Mouse (Mus musculus) A20 (cell line): ENCODE results near the gene Wdfy2.

Experiments
- DNase-seq: peaks from one replicate; pipeline ENCODE4 v3.0.0-alpha.2; 2011; ENCODE audit warnings: low read depth, low spot score

Gene Wdfy2

GRCm38 (mm10) chr14:62842976-62843375 lies 5.5 kb downstream of the Wdfy2 start:
- no peak for DNase-seq

GRCm38 (mm10) chr14:62844226-62844625 lies 6.7 kb downstream of the Wdfy2 start:
- DNase-seq, result no peak

GRCm38 (mm10) chr14:62845011-62845840 lies 7.7 kb downstream of the Wdfy2 start:
- no peak for DNase-seq

GRCm38 (mm10) chr14:62850980-62851379 lies 13.5 kb downstream of the Wdfy2 start:
- DNase-seq, result no peak

- DNase-seq, result no peak
These were observed 15.4 kb downstream of the Wdfy2 start for GRCm38 (mm10) chr14:62852840-62853239.

GRCm38 (mm10) chr14:62855077-62855835 lies 17.8 kb downstream of the Wdfy2 start:
- no peak for DNase-seq

- no peak for DNase-seq
These were observed 18.4 kb downstream of the Wdfy2 start for GRCm38 (mm10) chr14:62855863-62856262.

- DNase-seq, result peak; percentile 63
These were observed 19.0 kb downstream of the Wdfy2 start for GRCm38 (mm10) chr14:62856490-62856889.

GRCm38 (mm10) chr14:62857879-62858278 lies 20.4 kb downstream of the Wdfy2 start:
- DNase-seq, result no peak

- no peak for DNase-seq
These were observed 20.8 kb downstream of the Wdfy2 start for GRCm38 (mm10) chr14:62858311-62858710.

GRCm38 (mm10) chr14:62862564-62862963 lies 25.1 kb downstream of the Wdfy2 start:
- no peak for DNase-seq

GRCm38 (mm10) chr14:62864254-62864653 lies 26.8 kb downstream of the Wdfy2 start:
- DNase-seq, result peak; percentile 53

GRCm38 (mm10) chr14:62865405-62865804 lies 27.9 kb downstream of the Wdfy2 start:
- peak; percentile 79 for DNase-seq

GRCm38 (mm10) chr14:62867069-62867468 lies 29.6 kb downstream of the Wdfy2 start:
- DNase-seq, result no peak

GRCm38 (mm10) chr14:62867576-62867975 lies 30.1 kb downstream of the Wdfy2 start:
- DNase-seq, result peak; percentile 63

- DNase-seq, result no peak
These were observed 30.8 kb downstream of the Wdfy2 start for GRCm38 (mm10) chr14:62868254-62868653.

GRCm38 (mm10) chr14:62870238-62870638 lies 32.8 kb downstream of the Wdfy2 start:
- DNase-seq, result peak; percentile 58

GRCm38 (mm10) chr14:62871431-62871830 lies 34.0 kb downstream of the Wdfy2 start:
- no peak for DNase-seq

- no peak for DNase-seq
These were observed 34.5 kb downstream of the Wdfy2 start for GRCm38 (mm10) chr14:62871932-62872331.

- DNase-seq, result no peak
These were observed 36.3 kb downstream of the Wdfy2 start for GRCm38 (mm10) chr14:62873820-62874219.

- no peak for DNase-seq
These were observed 36.9 kb downstream of the Wdfy2 start for GRCm38 (mm10) chr14:62874348-62874747.

GRCm38 (mm10) chr14:62878076-62878475 lies 40.6 kb downstream of the Wdfy2 start:
- no peak for DNase-seq
